Mouse (Mus musculus) brain, embryonic 18.5 days (tissue): ENCODE results near the gene Vmn1r84.

Experiments
- DNase-seq: peaks from one replicate; pipeline ENCODE4 v3.0.0-alpha.2; 2012; ENCODE audit warnings: low read depth, low spot score

Gene Vmn1r84

GRCm38 (mm10) chr7:12369173-12369572 is at the start of gene Vmn1r84:
Vmn1r84 (minus strand) TSS chr7:12369273.
- no peak for DNase-seq

- DNase-seq = no peak
Observed at GRCm38 (mm10) chr7:12329381-12329780, 39.7 kb downstream of the Vmn1r84 start, which contains the start of gene Vmn1r83. Vmn1r83 (minus strand) TSS chr7:12329481.
